Mouse (Mus musculus): ENCODE data around the gene Pigt. TPM values are rescaled to one million over a fixed set of nuclear protein-coding genes. Genes with fewer than 3 reads are reported as not detected.

Pigt gene
- polyA plus RNA-seq, 1 experiment from 2014 or later = 53.6 TPM

DNA sequence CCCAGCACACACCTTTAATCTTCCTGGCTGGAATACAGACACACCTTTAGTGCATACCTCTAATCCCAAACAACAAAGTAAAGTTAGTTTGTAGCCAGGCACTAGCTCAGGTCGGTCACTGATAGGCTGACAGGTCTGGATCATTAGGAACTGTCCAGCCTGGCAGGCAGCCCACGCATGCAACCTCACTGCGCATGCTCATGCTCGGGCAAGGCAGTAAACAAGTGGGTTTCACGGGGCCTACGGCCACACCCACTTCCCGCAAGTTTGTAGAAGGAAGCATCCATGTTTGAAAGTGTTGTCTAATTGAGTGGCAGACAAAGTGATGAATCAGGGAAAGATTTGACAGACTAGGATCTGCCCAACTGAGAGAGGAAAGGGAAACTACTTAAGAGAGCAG, 45.3 kb downstream of the Pigt start:
- Histone ChIP-seq H3K27ac (replicated peaks) (no peak overlapping the region), H3K4me1 (replicated peaks; ENCODE audit: control insufficient read depth, insufficient read depth) (0 out of 2 replicates have a peak, but pooled peaks cover 4% of the 10 kb centered on the region), H3K4me3 (ENCODE audit: low read depth, low read length) (no peak overlapping the region), H3K9me3 (ENCODE audit: control insufficient read depth, low read length) (no peaks in the 10 kb centered on the region), H3K27me3 (ENCODE audit: control insufficient read depth, insufficient read depth, low read length) (no peaks in the 10 kb centered on the region), H3K9ac (ENCODE audit: low read length) (no peak overlapping the region), H3K36me3 (ENCODE audit: control insufficient read depth, insufficient read depth, low read length) (no peaks in the 10 kb centered on the region), H3K4me2 (replicated peaks; ENCODE audit: low read depth) (no peak overlapping the region)
- WGBS = 73% methylated on average over 7 of the region's 7 CpGs
- ATAC-seq (ENCODE audit: low FRiP score, low TSS enrichment) (no peak), DNase-seq (ENCODE audit: low spot score) (no peak)
- TF ChIP-seq EP300 (optimal IDR thresholded peaks at IDR 0.05) (no peak), CTCF (IDR thresholded peaks at IDR 0.05; ENCODE audit: low read depth) (no peak)

DNA sequence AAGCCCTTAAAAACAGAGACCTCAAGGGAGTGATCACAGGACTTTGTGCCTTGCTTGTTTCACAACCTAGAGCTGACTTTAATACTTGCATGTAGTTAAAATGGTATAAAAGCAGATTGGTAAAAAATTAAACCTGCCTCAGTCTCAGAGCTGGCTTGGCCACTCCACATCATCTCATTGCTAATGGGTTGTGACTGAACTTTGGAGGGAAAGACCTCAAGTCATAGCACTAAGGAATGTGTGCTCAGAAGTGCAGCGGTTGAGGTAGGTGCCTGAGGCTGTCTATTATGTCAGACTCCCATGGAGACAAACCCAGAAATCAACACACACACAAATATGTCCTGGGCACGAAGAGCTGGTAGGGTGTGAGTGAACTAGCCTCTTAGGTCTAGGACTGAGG, 46.4 kb downstream of the Pigt start:
- TF ChIP-seq CTCF (IDR thresholded peaks at IDR 0.05; ENCODE audit: low read depth) = no peak
- TF ChIP-seq EP300 (optimal IDR thresholded peaks at IDR 0.05) = no peak
- Histone ChIP-seq H3K36me3 (ENCODE audit: control insufficient read depth, insufficient read depth, low read length) (no peaks in the 10 kb centered on the region), H3K27ac (replicated peaks) (0 out of 2 replicates have a peak overlapping the region, but pooled peaks have one; percentile 4), H3K27me3 (ENCODE audit: control insufficient read depth, insufficient read depth, low read length) (no peaks in the 10 kb centered on the region), H3K9ac (ENCODE audit: low read length) (no peak overlapping the region), H3K4me2 (replicated peaks; ENCODE audit: low read depth) (no peak overlapping the region), H3K9me3 (ENCODE audit: control insufficient read depth, low read length) (no peaks in the 10 kb centered on the region), H3K4me1 (replicated peaks; ENCODE audit: control insufficient read depth, insufficient read depth) (0 out of 2 replicates have a peak, but pooled peaks cover 4% of the 10 kb centered on the region), H3K4me3 (ENCODE audit: low read depth, low read length) (no peak overlapping the region)
- WGBS = 42% methylated on average over 2 of the region's 2 CpGs
- ATAC-seq (ENCODE audit: low FRiP score, low TSS enrichment) (no peak), DNase-seq (ENCODE audit: low spot score) (no peak)

DNA sequence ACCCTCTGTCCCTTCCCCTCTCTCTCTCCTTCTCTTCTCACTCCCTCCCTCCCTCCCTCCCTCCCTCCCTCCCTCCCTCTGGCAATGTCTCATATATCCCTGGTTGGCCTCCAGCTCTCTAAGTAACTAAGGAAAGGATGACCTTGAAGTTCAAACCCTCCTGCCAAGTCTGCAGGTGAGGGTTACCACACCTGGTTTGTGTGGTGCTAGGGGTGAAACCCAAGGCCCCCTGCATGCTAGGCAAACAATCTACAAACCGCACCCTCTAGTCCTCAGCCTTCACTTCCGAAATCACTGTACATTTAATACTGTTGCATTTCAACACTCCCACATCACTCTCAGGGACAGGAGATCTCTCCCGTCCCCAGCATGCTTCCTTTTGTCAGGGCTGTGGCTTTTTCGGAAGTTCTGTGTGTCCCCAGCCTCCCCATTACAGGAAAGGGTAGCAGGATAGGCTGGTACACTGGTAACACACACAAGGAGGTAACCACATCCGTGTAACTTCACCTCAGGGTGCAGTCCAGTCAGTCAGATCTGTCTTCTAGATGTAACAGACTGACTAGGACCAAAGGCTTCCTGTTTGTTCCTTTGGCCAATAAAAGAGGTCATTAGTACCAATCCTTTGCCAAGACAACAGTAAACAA, 47.3 kb downstream of the Pigt start:
- H3K36me3 ChIP-seq (ENCODE audit: control insufficient read depth, insufficient read depth, low read length) = no peaks in the 10 kb centered on the region
- no peak overlapping the region for H3K9ac ChIP-seq (ENCODE audit: low read length)
- no peaks in the 10 kb centered on the region for H3K27me3 ChIP-seq (ENCODE audit: control insufficient read depth, insufficient read depth, low read length)
- H3K9me3 ChIP-seq (ENCODE audit: control insufficient read depth, low read length) = no peaks in the 10 kb centered on the region
- ATAC-seq (ENCODE audit: low FRiP score, low TSS enrichment) (peak; percentile 69), DNase-seq (ENCODE audit: low spot score) (peak; percentile 30)
- H3K4me1 ChIP-seq (replicated peaks; ENCODE audit: control insufficient read depth, insufficient read depth) = 0 out of 2 replicates have a peak, but pooled peaks cover 4% of the 10 kb centered on the region
- WGBS = 30% methylated on average over 5 of the region's 5 CpGs
- TF ChIP-seq EP300 (optimal IDR thresholded peaks at IDR 0.05) (no peak), CTCF (IDR thresholded peaks at IDR 0.05; ENCODE audit: low read depth) (no peak)
- 0 out of 2 replicates have a peak overlapping the region, but pooled peaks have one; percentile 45 for H3K27ac ChIP-seq (replicated peaks)
- H3K4me3 ChIP-seq (ENCODE audit: low read depth, low read length) = no peak overlapping the region
- H3K4me2 ChIP-seq (replicated peaks; ENCODE audit: low read depth) = no peak overlapping the region

DNA sequence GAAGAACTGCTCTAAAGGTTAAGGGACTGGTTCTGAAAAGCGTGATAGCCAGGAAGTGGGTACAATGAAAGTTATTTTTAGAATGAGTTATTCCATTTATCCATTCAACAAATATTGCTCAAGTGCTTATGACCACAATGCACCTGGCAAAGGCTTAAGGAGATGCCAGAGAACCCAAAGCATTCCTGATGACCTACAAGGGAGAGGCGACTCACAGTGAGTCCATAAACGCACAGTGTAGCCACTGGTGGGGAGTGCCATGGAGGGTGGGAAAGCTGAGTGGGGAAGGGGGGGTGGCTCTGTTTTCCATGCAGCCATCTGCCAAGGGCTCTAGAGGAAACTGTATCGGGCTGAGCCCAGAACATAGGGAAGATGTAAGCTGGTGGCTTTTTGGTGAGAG, 52.0 kb downstream of the Pigt start:
- Histone ChIP-seq H3K9ac (ENCODE audit: low read length) (no peak overlapping the region), H3K27ac (replicated peaks) (peak overlapping the region; percentile 35; the same call in 1 of the 2 replicates), H3K9me3 (ENCODE audit: control insufficient read depth, low read length) (no peaks in the 10 kb centered on the region), H3K36me3 (ENCODE audit: control insufficient read depth, insufficient read depth, low read length) (no peaks in the 10 kb centered on the region), H3K27me3 (ENCODE audit: control insufficient read depth, insufficient read depth, low read length) (no peaks in the 10 kb centered on the region), H3K4me1 (replicated peaks; ENCODE audit: control insufficient read depth, insufficient read depth) (no peaks in the 10 kb centered on the region), H3K4me3 (ENCODE audit: low read depth, low read length) (no peak overlapping the region), H3K4me2 (replicated peaks; ENCODE audit: low read depth) (no peak overlapping the region)
- TF ChIP-seq EP300 (optimal IDR thresholded peaks at IDR 0.05) (no peak), CTCF (IDR thresholded peaks at IDR 0.05; ENCODE audit: low read depth) (no peak)
- peak; percentile 84 for ATAC-seq (ENCODE audit: low FRiP score, low TSS enrichment)
- 31% methylated on average over 4 of the region's 4 CpGs for WGBS
- DNase-seq (ENCODE audit: low spot score) = peak; percentile 32

DNA sequence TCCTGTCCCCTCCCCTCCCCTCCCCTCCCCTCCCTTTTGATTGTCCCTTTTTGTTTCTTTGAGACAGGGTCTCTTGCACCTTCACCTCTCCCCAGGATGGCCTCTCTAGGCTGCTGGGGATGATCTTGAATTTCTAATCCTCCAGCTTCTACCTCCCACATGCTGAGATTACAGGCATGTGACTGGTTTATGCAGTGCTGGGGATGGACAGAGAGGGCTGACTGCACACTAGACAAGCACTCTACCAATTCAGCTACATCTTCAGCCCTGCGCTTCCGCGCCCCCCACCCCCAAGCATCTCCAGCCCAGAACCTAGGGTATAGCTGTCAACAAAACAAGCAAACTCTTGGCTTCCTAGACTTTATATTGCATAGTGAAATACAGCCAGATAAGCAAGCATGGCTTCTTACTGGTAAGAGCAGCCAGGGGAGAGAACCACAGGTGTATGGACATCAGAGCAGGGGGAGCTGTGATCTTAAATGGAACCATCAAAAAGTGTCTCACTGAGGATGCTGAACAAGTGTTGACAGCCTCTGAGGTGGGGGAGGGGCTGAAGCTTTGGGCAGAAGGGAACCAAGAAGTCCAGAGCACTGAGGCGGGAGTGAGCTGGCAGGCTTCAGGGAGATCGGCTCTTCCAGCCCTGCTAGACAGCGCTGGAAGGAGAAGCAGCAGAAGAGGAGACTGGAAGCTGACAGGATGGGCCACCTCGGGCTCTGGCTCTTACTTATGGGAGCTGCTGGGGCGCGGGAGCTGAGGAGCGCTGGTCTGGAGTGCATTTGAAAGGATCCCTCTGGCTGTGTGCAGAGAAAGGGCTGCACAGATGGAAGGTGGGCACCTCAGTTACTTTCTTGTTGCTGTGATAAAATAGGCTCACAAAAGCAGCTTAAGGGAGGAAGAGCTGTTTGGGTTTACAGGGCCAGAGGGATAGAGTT, 52.9 kb downstream of the Pigt start:
- 38% methylated on average over 10 of the region's 10 CpGs for WGBS
- no peak overlapping the region for H3K4me3 ChIP-seq (ENCODE audit: low read depth, low read length)
- H3K27ac ChIP-seq (replicated peaks) = no peak overlapping the region
- no peaks in the 10 kb centered on the region for H3K27me3 ChIP-seq (ENCODE audit: control insufficient read depth, insufficient read depth, low read length)
- TF ChIP-seq EP300 (optimal IDR thresholded peaks at IDR 0.05) = no peak
- TF ChIP-seq CTCF (IDR thresholded peaks at IDR 0.05; ENCODE audit: low read depth) = no peak
- H3K36me3 ChIP-seq (ENCODE audit: control insufficient read depth, insufficient read depth, low read length) = no peaks in the 10 kb centered on the region
- H3K4me2 ChIP-seq (replicated peaks; ENCODE audit: low read depth) = no peak overlapping the region
- no peak overlapping the region for H3K9ac ChIP-seq (ENCODE audit: low read length)
- H3K9me3 ChIP-seq (ENCODE audit: control insufficient read depth, low read length) = no peaks in the 10 kb centered on the region
- no peaks in the 10 kb centered on the region for H3K4me1 ChIP-seq (replicated peaks; ENCODE audit: control insufficient read depth, insufficient read depth)
- DNase-seq (ENCODE audit: low spot score) = no peak
- no peak for ATAC-seq (ENCODE audit: low FRiP score, low TSS enrichment)

Data from stomach, postnatal 0 days (tissue).